Mouse (Mus musculus): Measurements from ENCODE around the gene Prorsd1.
A peak's percentile ranks its signal among the peaks of the same experiment; 100 is the strongest.

DNA sequence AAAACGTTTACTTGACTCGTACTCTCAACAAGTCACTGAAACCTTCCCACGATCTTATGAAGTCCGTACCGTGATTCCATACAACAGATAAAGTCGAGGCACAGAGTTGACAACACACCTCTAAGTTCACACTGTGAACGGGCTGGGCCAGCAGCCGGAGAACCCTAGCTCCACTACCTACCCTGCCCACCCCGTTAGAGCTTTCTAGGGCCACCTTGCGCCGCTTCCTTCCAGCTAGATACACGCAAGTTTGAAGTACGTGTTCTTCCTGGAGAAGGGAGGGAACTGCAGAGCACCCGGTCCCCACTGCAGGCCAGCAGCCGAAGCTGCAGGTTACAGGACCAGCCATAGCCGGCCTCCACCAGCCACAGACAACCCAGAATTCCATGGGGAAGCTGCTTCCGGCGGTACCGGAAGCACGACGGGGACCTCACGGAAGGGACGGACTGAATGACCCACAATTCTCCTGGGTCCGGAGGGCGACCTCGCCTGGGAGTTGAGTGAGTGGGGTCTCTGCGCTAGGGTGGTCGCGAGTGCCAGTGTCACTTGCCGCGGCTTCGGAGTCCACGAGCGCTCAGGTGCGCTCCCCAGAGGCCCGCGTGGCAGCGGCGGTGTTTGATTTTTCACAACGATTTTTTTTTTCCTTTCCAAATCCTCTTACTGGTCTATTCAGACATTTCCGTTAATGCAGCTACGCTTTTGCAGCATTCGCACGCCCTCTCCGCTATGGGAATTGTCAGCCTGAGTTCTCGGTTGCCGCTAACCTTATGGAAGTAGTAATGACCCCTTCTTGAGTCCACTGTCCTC is 11.4 kb upstream of the Prorsd1 start, which contains the start of gene Mtif2:
- TF ChIP-seq CTCF (IDR thresholded peaks at IDR 0.05; ENCODE audit: low read depth, low read length) (no peak), EP300 (IDR thresholded peaks at IDR 0.05; ENCODE audit: insufficient read depth, low read depth, low read length) (peak; percentile 27; the same call in 1 of the 2 replicates)
